Mouse (Mus musculus): ENCODE results near the gene Otulinl.

Otulinl gene

DNA sequence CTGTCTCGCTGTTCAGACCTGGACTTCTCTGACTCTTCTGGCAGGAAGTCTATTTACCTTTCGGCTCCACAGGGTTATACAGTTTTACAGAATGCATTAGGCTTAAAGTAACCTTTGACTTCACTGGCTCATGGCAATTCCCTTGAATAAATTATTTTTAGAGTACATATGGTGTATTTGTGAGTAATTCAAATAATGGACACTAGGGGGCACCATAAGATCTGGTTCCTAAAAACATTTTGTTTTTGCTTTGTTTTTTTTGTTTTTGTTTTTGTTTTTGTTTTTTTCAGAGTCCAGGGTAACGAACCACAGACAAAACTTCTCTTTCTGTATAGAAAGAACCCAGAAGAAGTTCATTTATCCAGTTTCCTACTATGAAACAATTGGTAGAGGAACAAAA, 33.7 kb downstream of the Otulinl start:
- no peak for DNase-seq

DNA sequence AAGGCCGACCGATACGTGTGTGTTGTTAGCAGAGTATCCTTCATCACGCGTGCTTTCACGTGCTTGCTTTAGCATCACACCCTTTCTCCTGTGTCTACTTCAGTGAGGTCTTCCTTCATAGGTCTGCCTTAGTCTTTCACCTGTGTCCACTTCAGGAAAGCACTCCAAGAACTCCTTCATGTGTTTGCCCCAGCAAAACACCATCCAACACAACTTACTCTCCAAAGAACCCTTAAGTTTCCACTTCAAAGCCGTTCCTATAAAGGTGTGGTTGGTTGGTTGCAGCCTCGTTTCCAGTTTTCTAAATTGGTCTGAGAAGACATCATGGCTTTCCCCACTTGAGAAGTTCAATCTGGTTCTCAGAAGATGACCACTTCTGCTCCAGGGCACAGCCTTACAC, 34.7 kb downstream of the Otulinl start:
- DNase-seq = no peak

DNA sequence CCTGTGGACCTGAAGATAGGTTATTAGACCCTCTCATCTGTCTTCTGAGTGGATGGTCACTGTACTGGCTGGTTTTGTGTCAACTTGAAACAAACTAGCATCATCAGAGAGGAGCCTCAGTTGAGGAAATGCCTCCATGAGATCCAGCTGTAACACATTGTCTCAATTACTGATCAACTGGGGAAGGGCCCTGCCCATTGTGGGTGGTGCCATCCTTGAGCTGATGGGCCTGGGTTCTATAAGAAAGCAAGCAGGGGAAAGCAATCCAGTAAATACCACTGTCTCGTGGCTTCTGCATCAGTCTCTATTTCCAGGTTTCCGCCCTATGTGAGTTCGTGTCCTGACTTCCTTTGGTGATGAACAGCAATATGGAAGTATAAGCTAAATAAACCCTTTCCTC, 36.1 kb downstream of the Otulinl start:
- no peak for DNase-seq

DNA sequence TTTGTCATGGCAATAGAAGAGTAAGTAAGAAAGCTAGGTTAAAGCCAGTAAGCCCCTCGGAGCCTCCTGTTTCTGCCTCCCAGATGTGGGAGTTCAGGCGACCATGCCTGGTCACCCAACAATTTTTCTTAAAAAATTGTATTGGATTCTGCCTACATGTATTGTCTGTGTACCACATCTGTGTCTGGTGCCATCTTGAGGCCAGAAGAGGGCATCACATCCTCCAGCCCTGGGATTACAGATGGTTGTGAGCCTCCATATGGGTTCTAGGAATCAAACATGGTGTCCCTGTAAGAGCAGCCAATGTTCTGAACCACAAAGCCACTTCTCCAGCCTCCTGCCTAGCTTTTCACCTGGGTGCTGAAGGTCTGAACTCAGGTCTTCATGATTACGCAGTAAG, 38.5 kb downstream of the Otulinl start:
- no peak for DNase-seq

DNA sequence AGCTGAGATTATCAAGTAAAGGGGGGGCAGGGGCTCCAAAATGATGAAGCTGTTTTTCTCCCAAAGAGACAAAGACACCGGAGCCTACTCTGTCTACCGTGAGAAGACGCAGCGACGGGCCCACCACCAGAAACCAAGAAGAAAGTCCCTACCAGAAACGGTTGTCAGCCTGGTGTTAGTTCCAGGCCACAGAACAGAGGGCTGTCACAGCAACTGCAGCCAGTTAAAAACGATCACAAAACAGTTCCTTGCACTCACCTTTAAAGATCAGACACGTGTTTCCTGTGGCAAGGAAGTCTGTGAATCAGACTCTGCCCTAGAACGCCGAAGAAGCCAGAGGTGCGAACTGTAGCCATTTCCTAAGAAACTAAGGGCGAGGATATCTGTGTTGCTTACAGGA, 40.2 kb downstream of the Otulinl start:
- no peak for DNase-seq

DNA sequence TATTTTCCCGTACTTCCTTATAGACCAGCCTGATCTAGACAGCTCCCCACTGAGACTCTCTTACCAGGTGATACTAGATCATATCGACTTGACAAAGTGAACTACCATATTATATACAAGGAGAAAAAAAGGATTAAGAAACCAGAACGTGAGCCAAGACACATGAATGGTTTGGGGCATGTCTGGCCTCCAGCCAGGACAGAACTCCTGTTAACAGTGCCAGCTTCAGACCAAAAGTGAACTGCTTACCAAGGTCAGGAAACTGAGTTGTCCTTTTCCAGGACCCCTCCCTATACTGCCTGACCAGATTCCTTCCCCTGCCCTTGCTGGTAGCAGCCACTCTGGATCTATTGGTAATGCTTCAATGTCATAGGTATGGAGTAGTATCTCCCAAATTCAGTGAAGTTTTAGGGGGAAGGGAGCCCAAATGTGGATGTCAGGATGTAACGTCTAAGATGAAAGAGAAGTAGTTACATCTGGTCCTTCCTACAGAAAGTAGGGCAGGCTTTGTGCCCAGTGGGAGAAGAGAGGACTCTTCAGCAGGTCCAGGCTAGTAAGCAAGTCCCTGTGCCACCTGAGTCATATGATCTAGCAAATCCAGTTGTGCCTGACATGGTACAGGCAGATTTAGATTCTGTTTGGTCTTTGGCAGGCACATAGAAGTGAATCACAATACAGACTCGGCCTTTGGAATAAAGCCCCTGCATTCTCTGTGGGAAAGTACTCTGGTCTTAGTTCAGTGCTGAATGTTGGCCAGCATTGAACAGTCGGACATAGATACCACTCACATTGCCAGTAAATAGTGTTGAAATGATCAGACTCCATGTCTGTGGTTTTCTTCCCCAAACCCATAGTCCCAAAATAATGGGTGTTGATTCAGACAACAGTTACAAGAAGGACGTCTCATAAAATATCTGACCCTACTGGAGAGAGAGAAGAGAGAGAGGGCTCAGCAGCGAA, 47.2 kb downstream of the Otulinl start:
- DNase-seq = no peak

DNA sequence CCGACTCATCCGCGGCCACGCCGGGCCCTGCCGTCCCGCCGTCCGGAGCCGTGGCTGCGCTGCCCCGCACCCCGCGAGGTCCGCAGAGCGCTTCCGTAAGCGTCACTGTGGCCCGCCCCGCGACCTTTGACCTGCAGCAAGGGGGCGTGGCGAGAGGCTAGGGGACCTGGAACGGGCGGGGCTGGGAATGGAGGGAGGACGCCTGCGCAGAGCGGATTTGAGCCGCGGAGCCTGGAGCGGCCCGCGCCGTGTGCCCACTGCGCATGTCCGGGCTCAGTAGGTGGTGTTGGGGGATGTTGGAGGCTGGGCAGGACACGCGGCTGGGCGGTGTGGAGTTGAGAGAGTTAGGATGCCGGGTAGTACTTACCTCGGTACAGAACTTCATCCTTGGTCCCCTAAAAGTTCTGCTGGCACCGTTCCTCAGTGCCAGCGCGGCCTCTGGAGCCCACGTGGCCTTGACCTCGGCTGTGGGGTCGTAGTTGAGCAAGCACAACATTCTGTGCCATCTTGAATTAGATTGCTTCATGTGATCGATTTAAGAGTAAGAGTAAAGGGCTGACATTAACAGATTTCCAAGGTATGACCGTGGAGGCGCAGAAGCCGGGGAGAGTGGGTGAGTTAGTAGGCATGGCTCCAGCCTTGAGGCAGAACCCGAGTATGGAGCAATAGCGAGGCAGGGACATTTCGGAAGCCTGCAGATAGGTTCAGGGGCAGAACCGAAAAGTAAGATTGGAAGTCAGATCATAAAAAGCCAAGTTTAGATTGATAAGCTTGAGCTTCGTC, 50.6 kb downstream of the Otulinl start, which contains the start of gene Otulin:
Gene Otulin, minus strand, starts transcription at position 93 of the 783 bp plus-strand sequence.
- peak; percentile 99 for DNase-seq

DNA sequence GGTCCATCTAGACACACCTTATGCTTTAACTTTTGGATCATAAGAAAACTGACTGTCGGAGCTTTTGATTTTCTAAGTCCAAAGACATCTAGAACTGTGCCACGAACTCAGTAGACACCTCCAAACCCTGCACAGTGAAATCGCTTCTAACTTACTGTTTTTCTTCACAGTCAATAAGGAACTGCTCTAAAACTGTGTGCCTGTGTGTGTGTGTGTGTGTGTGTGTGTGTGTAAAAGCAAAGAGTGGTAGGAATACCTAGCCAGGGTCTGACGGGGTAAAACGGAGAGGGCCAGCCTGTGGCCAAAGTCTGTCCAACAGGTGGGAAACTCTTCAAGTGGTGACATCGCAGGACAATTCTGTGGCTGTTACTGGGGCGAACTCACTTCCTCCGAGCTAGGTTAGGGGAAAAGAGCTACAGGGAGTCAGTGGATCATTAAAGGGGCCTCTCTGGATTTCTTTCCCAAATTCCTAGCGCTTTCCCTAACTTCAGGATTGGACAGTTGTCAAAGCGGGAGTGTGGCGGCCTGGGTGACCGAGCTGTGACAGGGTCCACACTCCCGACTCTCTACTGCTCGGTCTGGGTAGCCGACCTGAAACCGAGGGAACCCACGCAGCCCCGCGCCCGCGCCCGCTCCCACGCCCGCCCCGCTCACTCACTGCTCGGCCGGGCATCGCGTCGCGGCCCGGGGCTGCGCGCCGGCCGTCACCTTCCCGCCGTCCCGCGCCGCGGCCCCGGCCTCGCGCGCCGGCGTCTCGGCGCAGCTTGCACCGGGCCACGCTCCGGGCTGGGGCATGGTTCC, 51.4 kb downstream of the Otulinl start:
- no peak for DNase-seq

DNA sequence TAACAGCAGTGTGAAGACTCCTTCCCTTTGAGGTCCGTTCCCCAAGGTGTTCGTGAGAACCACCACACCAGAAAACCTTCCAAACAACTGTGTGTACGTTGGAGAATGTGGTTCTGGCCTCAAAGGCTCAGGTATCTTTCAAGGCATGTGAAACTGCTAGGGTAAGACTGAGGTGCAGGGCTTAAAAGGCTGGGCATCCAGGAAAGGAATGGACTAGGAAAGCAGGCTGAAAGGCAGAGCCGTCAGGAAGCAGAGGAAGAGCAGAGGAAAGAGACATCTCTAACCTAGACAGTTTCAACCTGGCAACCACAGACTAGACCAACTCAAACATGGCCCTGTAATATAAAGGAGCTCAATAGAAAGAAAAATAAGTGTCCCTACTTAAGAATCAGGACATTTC, 52.3 kb downstream of the Otulinl start:
- no peak for DNase-seq

DNA sequence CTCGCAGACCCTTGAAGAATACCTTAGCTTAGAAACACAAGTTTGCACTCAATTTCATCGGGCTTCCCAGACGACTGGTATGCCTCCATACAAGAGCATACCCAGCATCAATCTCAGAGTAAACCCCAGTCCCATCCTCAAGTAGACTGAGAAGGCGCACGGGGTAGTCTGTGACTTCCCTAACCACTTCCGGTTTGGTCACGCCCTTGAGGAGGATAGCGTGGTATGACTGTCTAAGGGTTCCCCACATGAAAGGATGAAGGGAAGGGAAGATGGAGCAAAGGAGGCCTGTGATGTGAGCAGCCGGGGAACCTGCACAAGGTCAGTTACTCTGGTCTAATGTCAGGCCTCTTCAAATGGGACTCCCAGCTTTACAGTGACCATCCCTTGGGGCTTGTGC, 53.6 kb downstream of the Otulinl start:
- no peak for DNase-seq

DNA sequence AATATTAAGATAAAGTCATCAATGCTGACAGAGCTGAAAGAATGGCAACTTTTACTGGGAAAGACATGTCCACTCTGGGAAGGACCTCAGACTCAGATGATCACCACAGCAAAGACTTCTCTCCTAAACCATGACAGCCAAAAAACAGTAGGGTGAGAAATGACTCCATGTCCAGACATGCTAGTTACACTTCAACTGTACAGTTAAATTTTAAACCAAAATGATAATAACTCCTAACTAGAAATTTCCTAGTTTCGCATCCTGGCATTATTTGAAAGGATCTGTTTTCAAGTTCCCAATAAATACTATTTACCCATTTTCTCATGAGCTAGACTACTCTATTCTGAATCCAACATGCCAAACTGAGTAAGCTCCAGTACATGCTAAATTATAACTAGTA, 55.1 kb downstream of the Otulinl start:
- no peak for DNase-seq

DNA sequence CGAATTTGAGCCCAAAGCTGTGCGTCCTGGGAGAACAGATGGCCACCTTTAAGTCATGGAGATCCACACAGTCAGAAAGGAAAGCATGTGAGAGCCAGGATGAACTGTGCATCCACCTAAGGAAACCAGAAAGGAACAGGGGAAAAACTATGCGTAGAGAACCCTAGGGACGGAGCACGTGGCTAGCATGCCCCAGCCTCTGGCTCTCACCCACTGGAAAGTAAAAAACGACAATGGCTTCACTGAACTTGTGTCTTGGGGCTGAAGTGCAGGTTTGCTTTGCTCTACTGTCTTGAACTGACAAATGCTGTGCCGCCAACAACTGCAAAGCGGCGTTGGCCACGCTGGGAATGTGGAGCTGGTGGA, 55.5 kb downstream of the Otulinl start:
- no peak for DNase-seq

DNA sequence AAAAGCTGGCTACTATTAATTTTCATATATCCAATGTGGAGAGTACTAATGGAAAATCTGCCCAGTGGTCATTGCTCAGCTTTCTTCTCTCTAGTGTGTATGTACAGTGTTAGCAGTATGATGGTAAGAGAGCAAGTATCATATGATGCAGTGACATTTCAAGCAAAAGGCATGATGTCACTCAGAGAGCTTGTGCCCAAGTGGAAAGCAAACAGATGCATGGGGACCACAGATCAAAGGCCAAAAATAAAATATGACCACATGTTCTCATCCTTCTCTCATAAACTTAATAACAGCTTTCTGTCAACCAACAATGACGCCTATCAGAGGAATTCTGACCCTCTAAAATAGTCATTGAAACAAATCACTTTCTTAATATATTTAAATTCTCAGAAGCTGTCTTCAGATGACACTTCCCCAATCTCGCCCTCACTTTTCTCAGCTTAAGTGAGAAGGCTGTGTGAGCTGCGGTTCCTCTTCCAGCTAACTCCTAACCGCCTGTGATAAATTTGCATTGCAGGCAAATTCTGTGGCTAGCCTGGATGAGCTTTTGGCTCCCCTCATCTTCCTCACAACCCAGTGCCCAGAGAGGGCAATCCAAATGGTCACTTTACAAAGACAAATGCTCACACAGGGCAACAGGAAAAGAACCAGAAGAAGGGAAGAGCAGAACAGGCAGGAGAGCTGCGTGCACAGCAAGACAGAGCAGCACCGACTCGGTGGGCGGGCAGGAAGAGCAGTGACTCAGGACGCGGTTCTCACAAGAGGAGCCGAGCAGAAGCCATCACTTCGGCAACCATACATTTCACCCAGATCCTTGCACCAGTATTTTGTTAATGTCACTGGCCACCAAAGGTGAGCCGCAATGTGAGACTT, 56.1 kb downstream of the Otulinl start:
- DNase-seq = peak; percentile 51

DNA sequence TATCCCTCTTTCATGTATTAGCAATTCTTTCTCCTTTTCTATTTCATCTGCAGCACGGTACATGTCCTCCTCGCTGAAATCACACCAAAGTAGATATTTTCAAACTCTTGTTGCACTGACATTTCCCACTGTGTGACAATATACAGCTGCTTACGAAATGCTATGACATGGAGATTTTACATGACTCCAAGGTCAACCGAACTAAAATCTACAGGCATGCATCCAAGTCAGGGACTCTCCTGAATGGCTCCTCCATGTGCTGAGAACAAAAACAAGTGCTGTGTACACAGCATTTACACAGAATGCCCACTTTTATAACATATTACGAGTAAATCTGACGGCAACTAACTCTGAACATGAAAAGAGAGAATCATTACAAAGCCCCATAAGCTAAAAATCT, 58.1 kb downstream of the Otulinl start:
- DNase-seq = no peak

DNA sequence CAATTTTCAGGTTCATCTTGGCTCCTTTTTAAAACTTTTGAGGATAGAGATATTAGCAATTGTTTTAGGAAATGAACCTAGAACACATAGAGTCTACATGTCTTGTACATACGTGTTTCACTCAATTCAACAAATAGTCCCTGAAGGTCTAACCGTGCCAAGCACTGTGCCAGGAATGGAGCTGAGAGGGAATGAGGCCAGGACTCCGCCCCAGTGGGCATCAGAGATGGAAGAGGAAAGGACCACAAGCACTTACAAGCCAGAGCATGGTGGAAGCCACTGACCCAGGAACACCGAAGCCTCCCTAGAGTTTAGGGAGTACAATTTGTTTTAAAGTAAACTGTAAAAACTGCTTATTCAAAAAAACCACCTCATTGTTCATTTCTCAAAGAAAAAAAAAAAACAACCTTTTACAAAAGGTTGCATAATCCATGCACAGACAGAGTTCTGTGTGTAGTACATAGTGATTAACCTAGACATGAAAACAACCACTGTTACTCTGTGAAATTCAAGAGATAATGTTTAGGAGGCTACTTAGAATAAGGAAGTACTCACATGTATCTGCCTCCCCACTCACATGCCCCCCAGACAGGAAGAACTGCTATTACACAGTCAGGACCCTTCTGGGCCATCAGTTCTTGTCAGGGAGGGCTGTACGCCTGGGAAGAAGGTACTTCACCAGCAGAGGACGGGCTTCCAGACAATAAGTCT, 60.7 kb downstream of the Otulinl start:
- DNase-seq = no peak

DNA sequence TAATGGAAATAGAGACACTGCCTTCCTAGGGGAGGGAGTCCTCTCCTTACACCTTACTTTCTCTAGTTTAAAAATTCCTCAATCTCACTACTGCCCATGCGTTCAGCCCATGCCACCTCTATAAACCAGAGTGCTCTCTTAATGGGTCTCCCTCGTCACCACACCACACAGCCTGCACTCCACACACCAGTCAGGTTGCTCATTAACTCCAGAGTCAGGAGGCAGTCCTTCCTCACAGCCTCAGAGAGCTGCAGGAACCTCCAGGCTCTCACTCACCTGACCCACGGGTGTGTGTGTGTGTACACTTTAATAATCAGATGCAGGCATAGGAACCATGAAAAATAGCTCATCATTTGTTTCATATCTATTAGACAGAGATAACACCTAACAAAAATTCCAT, 61.7 kb downstream of the Otulinl start:
- DNase-seq = no peak

DNA sequence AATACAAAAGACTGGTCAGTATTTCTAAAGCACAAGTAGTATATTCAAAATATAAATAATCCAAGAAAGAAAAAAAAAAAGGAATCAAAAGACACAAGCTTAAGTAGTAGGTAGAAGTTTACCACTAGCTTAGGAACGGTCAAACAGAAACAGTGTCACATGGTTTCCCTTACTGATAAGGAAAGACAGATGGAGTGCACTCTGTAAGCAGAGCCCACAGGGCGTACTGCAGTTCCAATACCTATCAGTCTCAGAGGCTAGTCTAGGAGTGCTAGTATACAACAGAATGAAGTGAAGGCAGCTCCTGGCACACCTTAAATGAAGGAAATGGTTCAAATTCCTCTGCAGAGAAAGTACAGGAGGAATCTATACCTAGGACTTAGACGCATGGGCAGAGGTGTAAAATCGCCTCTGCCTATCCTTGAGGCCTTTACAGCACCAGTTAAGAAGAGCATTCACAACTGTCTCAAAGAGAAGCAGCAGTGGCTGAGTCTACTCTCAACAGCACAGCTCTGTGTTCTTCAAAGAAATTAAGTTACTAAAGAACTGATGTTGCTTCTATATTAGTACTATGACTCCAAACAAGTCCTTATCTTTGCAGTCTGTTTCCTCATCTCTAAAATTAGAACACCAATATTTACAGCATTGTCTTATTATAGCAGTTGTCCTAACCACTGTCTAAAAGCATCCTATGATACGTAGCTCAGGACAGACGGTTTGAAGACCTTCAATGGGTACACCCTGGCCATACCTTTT, 62.4 kb downstream of the Otulinl start:
- no peak for DNase-seq

DNA sequence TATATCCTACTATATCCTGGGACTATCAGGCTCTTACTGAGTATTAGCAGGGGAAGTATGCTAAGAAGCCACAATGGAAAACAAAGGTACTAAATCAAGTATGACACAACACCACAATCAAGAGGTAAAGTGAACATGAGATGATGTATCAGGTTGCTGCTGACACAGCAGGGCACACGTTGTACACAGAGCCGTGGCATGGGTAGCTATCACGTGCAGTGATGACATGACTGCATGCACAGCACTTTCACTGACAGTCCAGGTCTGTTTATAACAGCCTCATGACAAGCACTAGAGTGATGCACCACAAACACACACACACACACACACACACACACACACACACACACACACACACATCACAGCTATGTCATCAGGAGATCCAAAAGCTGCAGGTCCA, 64.2 kb downstream of the Otulinl start:
- DNase-seq = no peak

DNA sequence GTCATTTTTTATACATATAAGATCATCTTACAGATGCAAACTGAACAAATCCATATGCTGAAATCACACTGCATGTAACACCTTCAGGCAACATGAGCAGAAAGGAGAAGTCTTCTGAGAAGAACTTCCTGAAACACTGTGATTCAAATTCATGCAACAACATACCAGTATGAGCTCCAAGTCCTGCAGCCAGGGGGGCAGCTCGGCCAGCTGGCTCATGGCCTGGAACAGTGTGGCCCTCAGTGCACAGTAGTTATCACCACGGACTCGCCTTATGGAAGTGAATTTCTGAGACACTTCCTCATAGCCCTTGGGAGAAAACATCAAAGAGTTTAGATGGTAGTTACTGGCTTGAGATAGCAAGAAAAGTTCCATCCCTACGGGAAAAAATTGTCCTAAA, 65.2 kb downstream of the Otulinl start:
- peak; percentile 51 for DNase-seq

DNA sequence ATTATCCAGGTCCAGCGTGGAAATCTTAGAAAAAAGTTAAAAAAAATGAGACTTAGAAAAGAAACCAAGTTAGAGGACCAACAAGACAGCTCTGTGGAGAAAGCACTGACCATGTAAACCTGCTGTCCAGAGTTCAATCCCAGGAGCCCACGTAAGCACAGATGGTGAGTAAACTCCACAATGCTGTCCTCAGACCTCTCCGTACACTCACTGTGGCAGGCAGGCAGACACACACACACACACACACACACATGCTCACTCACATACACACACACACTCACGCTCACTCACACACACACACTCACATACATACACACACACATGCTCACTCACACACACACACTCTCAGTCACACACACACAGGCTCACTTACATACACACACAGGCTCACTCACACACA, 68.1 kb downstream of the Otulinl start:
- no peak for DNase-seq

Data from cerebellum, adult 8-10 months (tissue).